ENCODE assay signal across 8 mouse cellular contexts in the genomic region with DNA sequence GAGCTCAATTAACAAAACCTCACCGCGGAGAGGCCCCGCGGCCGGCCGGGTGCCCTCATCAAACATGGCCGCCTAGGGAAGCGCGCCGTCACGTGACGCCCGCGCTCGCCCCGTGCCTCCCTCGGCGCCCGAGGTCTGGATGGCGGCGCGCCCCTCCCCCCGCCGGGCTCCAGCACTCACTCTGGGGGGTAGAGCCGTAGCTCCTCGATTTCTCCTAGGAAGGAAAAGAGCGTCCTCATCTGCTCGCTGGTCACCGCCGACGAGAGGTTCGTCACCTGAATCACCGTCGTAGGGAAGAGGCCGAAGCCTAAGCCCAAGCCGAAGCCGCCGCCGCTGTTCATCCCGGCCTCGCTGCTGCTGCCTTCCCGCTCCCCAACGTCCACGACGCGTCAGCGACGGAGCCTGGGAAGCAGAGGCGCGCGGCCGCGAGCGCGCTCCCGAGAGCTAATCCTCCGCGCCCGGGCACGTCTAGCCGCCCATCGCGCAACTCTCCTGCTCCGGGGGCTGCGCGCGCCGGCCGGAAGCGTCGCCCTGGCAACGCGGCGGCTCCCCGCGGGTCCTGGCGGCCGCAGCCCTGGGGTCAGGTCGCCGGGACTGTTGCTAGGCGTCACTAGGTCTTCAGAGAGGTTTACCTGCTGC. TPM values are rescaled to one million over a fixed set of nuclear protein-coding genes. Genes with fewer than 3 reads are reported as not detected.
DNase-seq lines count a peak whose midpoint lies in the region; ATAC-seq and TF ChIP-seq lines count a peak whose summit lies in the region.

A gene (minus strand): TSS at position 490 of the 639 bp plus-strand sequence.

- peak within 1 kb of the TSS; percentile 68 for H3K4me2 ChIP-seq in forebrain, embryonic 15.5 days (replicated peaks)

- peak; percentile 77; the same call in 1 of the 2 replicates for TF ChIP-seq POLR2A in lung, adult 2 months (IDR thresholded peaks at IDR 0.05; ENCODE audit: borderline replicate concordance, extremely low read depth, low read depth, low read length)

- peaks cover 35% of the 10 kb centered on the region for H3K4me1 ChIP-seq in forebrain, embryonic 15.5 days
- peaks cover 7% of the 10 kb centered on the region for H3K4me1 ChIP-seq in lung, adult 2 months (ENCODE audit: control insufficient read depth, insufficient read depth, low read length)

- H3K9ac ChIP-seq in forebrain, embryonic 15.5 days (replicated peaks): peak within 1 kb of the TSS; percentile 73

- intact Hi-C loops in heart, postnatal 25 days (cut with DNase I): loop anchor here (2.0 kb wide), 1 partner anchor 147 kb away; a partner anchor contains a TSS

- no peaks in the 10 kb centered on the region for H3K9me3 ChIP-seq in forebrain, embryonic 15.5 days

- ATAC-seq in forebrain, embryonic 15.5 days (replicated peaks): peak; percentile 95
- peak; percentile 70 for ATAC-seq in neutrophil, adult 5-6 weeks (ENCODE audit: extremely low read depth, insufficient number of reproducible peaks, low FRiP score, poor library complexity, severe bottlenecking)

- DNase-seq in ES-CJ7 (ENCODE audit: low read depth, low spot score): peak; percentile 93
- peak; percentile 93 for DNase-seq in cerebellum, adult 11 months
- DNase-seq in heart, postnatal 25 days (ENCODE audit: low spot score): peak; percentile 86
- DNase-seq in layer of hippocampus, adult 18-20 months (ENCODE audit: low spot score in 2 of 2): peak; percentile 94 to 96
- DNase-seq in lung, adult 2 months: peak; percentile 91
- DNase-seq in thymus, adult 18-20 months: peak; percentile 81 to 82

- H3K4me3 ChIP-seq in forebrain, embryonic 15.5 days: peak within 1 kb of the TSS; percentile 62
- H3K4me3 ChIP-seq in lung, adult 2 months (replicated peaks; ENCODE audit: extremely low read depth, low read depth, low read length): peak within 1 kb of the TSS; percentile 93

- no peak for TF ChIP-seq CTCF in lung, adult 2 months (IDR thresholded peaks at IDR 0.05; ENCODE audit: insufficient read depth, low read length)

- H3K27ac ChIP-seq in forebrain, embryonic 15.5 days (replicated peaks): peak within 1 kb of the TSS; percentile 98

- 0 out of 2 replicates have a peak, but pooled peaks cover 4% of the 10 kb centered on the region for H3K36me3 ChIP-seq in forebrain, embryonic 15.5 days

- no peaks in the 10 kb centered on the region for H3K27me3 ChIP-seq in forebrain, embryonic 15.5 days

- WGBS in forebrain, embryonic 15.5 days: under 1% methylated on average over 81 of the region's 81 CpGs
- under 1% methylated on average over 81 of the region's 81 CpGs for WGBS in lung, adult 2 months

RNA-seq across cellular contexts. Expression of the gene that starts here (rescaled TPM):
- 77.4 and 83.3 TPM in 2 replicates for polyA plus RNA-seq in forebrain, embryonic 15.5 days (2015; fragmentation: Nextera tagmentation; extraction: Ambion mirVana)
- 10 to 100 TPM; 20.5 to 22.8 TPM for total RNA-seq in heart, postnatal 25 days (2021)
- total RNA-seq in layer of hippocampus, adult 18-20 months (2021): 10 to 100 TPM; 71.3 to 82.5 TPM
- polyA plus RNA-seq in lung, adult 2 months (2012; rRNA removed): 48.6 and 60.7 TPM in 2 replicates
- total RNA-seq in neutrophil, adult 5-6 weeks (2017): 71.2 and 79.8 TPM in 2 replicates

Comparison
In these comparisons a context has a peak if more than half of its experiments do, and no peak if none do; other contexts are left out.
1. Peak in every context shown above with its lines: DNase-seq, ATAC-seq, H3K4me3 ChIP-seq and H3K27ac ChIP-seq.